Mouse (Mus musculus) thymus, adult 2 months (tissue): Measurements from ENCODE around the gene Ube2v1.

Experiments used
- CTCF ChIP-seq: fragments of 200-500 bp; IDR thresholded peaks from 2 replicates; pipeline ENCODE4 v1.5.1; 2012; ENCODE audit warnings: mild to moderate bottlenecking, control low read depth, low read length, moderate library complexity, borderline replicate concordance; ENCODE audit not compliant: control insufficient read depth, poor library complexity, insufficient read depth; ENCODE audit errors: extremely low read depth
- POLR2A ChIP-seq: fragments of 200-500 bp; IDR thresholded peaks from 2 replicates; pipeline ENCODE4 v1.6.1; 2012; ENCODE audit warnings: mild to moderate bottlenecking, low read length, control low read depth, moderate library complexity; ENCODE audit not compliant: control insufficient read depth, poor library complexity, insufficient read depth; ENCODE audit errors: extremely low read depth

DNA sequence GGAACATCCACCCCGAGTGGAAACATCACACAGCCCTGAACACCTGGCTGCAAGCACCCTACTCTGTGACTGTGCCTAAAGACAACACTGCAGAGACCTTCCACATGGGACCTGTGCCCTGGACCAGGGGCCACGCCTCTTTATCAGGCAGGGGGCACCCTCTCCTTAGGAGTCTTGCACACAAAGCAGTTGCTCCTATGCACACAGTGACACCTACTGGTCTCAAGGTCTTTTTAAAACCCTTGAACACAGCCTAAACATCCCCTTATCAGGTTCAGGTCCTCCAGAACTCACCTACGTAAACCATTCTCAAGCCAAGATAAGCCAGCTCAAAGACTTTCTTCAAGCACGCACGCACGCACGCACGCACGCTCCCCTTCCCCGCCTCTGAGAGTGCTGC lies 20.6 kb downstream of the Ube2v1 start:
- no peak for TF ChIP-seq POLR2A
- TF ChIP-seq CTCF: no peak
